11 mouse cellular contexts compared by ENCODE assay signal in genomic region chr9:40332731-40333648, GRCm38 (mm10).
DNase-seq lines count a peak whose midpoint lies in the region; ATAC-seq and TF ChIP-seq lines count a peak whose summit lies in the region.
"Had no signal": no experiment of that assay in that cellular context is flagged by ENCODE, and none has a peak within 500 bp of the region (broad histone marks: within the 10 kb centered on the region; RNA-seq: fewer than 3 reads in every experiment).

No protein-coding gene starts in this region.

- no peak for DNase-seq in frontal cortex, postnatal 10 days (ENCODE audit: low spot score in 2 of 2)
- no peak for DNase-seq in left cerebral cortex, adult 2 months (ENCODE audit: extremely low spot score in 1 of 2, low spot score in 2 of 2)
- DNase-seq in left cerebral cortex, postnatal 10 days (ENCODE audit: extremely low spot score in 1 of 2, low spot score in 2 of 2) = no peak
- DNase-seq in cerebellum, adult 11 months = peak; percentile 56
- no peak for DNase-seq in kidney, postnatal 14 days
- no peak for DNase-seq in spleen, postnatal 10 days (ENCODE audit: low spot score in 2 of 2)

- TF ChIP-seq CTCF in left cerebral cortex, adult 2 months (IDR thresholded peaks at IDR 0.05) = no peak

- intact Hi-C loops in left cerebral cortex, adult 2 months (cut with DNase I) = no loop called here
- intact Hi-C loops in left cerebral cortex, postnatal 10 days (cut with DNase I) = loop anchor here (5.0 kb wide), 1 partner anchor 106 kb away; no protein-coding TSS in a partner anchor

- peak overlapping the region; percentile 25 for H3K27ac ChIP-seq in left cerebral cortex, adult 2 months
- H3K27ac ChIP-seq: embryonic facial prominence, embryonic 12.5 days; heart, embryonic 15.5 days; neural tube, embryonic 15.5 days had no signal

- peak; percentile 6; the same call in 1 of the 2 replicates for ATAC-seq in frontal cortex, adult (ENCODE audit: low TSS enrichment)
- peak; percentile 4; the same call in 1 of the 2 replicates for ATAC-seq in monocyte, adult 5-6 weeks (replicated peaks; ENCODE audit: insufficient number of reproducible peaks, low FRiP score, low TSS enrichment, poor library complexity, severe bottlenecking)

- H3K4me3 ChIP-seq in left cerebral cortex, adult 2 months = no peak overlapping the region
- H3K4me3 ChIP-seq: embryonic facial prominence, embryonic 12.5 days; heart, embryonic 15.5 days; neural tube, embryonic 15.5 days had no signal
